Mouse (Mus musculus) bone marrow macrophage, adult 2 months (primary cell): ENCODE results near the gene Gm44596.

Experiments used
- CTCF ChIP-seq: IDR thresholded peaks from 2 replicates; pipeline ENCODE4 v1.5.1; 2012; ENCODE audit warnings: low read depth, mild to moderate bottlenecking, low read length, moderate library complexity
- POLR2A ChIP-seq: IDR thresholded peaks from 2 replicates; pipeline ENCODE4 v1.6.1; 2012; ENCODE audit warnings: mild to moderate bottlenecking, low read depth, low read length, borderline replicate concordance

- TF ChIP-seq CTCF = no peak
- TF ChIP-seq POLR2A = no peak
Observed at GRCm38 (mm10) chr6:128370040-128370439, 5.3 kb upstream of the Gm44596 start.
